Mouse (Mus musculus): Measurements from ENCODE around the gene Nrarp. TPM values are rescaled to one million over a fixed set of nuclear protein-coding genes. Genes with fewer than 3 reads are reported as not detected.

Nrarp gene
- total and polyA plus RNA-seq, 3 experiments, result 0.20 to 3.1 (median 0.35) TPM

- H3K79me2 ChIP-seq (replicated peaks; ENCODE audit: control insufficient read depth, extremely low read depth, insufficient read depth, poor library complexity, severe bottlenecking), result no peaks in the 10 kb centered on the region
- dilution Hi-C loops (cut with MboI; ENCODE audit: extremely low pct_ligation_motif_present, extremely low pct_unique_long_range_greater_than_20kb, low sequenced_read_pairs) (no loop called here), in situ Hi-C loops (cut with MboI; ENCODE audit: low pct_ligation_motif_present, low pct_unique_long_range_greater_than_20kb, low sequenced_read_pairs) (no loop called here)
- H3K9ac ChIP-seq (ENCODE audit: insufficient read depth, low read depth), result no peak overlapping the region
- no peak overlapping the region for H3K4me3 ChIP-seq (replicated peaks in 1 of 3; ENCODE audit: low read depth in 2 of 3, low read length in 2 of 3, poor library complexity in 1 of 3)
- no peak for DNase-seq (ENCODE audit: extremely low read depth)
- TF ChIP-seq TCF12 (IDR thresholded peaks at IDR 0.05; ENCODE audit: low read depth, low read length) (no peak), CHD2 (IDR thresholded peaks at IDR 0.05; ENCODE audit: low read length) (no peak), MYC (IDR thresholded peaks at IDR 0.05; ENCODE audit: low read depth, low read length) (no peak), KAT2A (IDR thresholded peaks at IDR 0.05; ENCODE audit: insufficient replicate concordance, low read length) (no peak), JUND (conservative IDR thresholded peaks at IDR 0.05; ENCODE audit: low read depth, low read length) (no peak), BHLHE40 (IDR thresholded peaks at IDR 0.05; ENCODE audit: low read depth, low read length) (no peak), ETS1 (conservative IDR thresholded peaks at IDR 0.05; ENCODE audit: low read depth, low read length) (no peak), ELF1 (IDR thresholded peaks at IDR 0.05; ENCODE audit: low read depth, low read length) (no peak), E2F4 (IDR thresholded peaks at IDR 0.05; ENCODE audit: insufficient replicate concordance, low read depth, low read length) (no peak), SMC3 (IDR thresholded peaks at IDR 0.05; ENCODE audit: low read depth, low read length) (no peak), MAFK (IDR thresholded peaks at IDR 0.05; ENCODE audit: insufficient replicate concordance, low read length) (no peak), EP300 (IDR thresholded peaks at IDR 0.05; ENCODE audit: low read length) (no peak)
- no peak overlapping the region for H3K4me2 ChIP-seq (ENCODE audit: insufficient read depth, low read depth, poor library complexity, severe bottlenecking)
- peaks cover 55% of the 10 kb centered on the region for H3K27me3 ChIP-seq (replicated peaks)
- H3K36me3 ChIP-seq (replicated peaks in 1 of 2; ENCODE audit: control insufficient read depth in 1 of 2, insufficient read depth in 1 of 2, low read length in 1 of 2), result no peaks in the 10 kb centered on the region
- H3K27ac ChIP-seq (ENCODE audit: insufficient read depth, low read depth), result no peak overlapping the region
- H3K9me3 ChIP-seq (replicated peaks; ENCODE audit: low read length), result no peaks in the 10 kb centered on the region
- H3K4me1 ChIP-seq (ENCODE audit: control insufficient read depth in 1 of 2, insufficient read depth in 2 of 2), result peaks cover 4 to 27% of the 10 kb centered on the region in 2 experiments; a peak in 3 of 4 replicates
Measured at GRCm38 (mm10) chr2:25229582-25229981, 49.0 kb downstream of the Nrarp start.

- Histone ChIP-seq H3K27me3 (replicated peaks) (peaks cover 65% of the 10 kb centered on the region), H3K9ac (ENCODE audit: insufficient read depth, low read depth) (no peak overlapping the region), H3K4me1 (ENCODE audit: control insufficient read depth in 1 of 2, insufficient read depth in 2 of 2) (peaks cover 4 to 25% of the 10 kb centered on the region in 2 experiments; a peak in 3 of 4 replicates), H3K79me2 (replicated peaks; ENCODE audit: control insufficient read depth, extremely low read depth, insufficient read depth, poor library complexity, severe bottlenecking) (no peaks in the 10 kb centered on the region), H3K27ac (ENCODE audit: insufficient read depth, low read depth) (no peak overlapping the region), H3K36me3 (replicated peaks in 1 of 2; ENCODE audit: control insufficient read depth in 1 of 2, insufficient read depth in 1 of 2, low read length in 1 of 2) (no peaks in the 10 kb centered on the region), H3K9me3 (replicated peaks; ENCODE audit: low read length) (no peaks in the 10 kb centered on the region), H3K4me2 (ENCODE audit: insufficient read depth, low read depth, poor library complexity, severe bottlenecking) (no peak overlapping the region), H3K4me3 (replicated peaks in 1 of 3; ENCODE audit: low read depth in 2 of 3, low read length in 2 of 3, poor library complexity in 1 of 3) (no peak overlapping the region)
- dilution Hi-C loops (cut with MboI; ENCODE audit: extremely low pct_ligation_motif_present, extremely low pct_unique_long_range_greater_than_20kb, low sequenced_read_pairs) (no loop called here), in situ Hi-C loops (cut with MboI; ENCODE audit: low pct_ligation_motif_present, low pct_unique_long_range_greater_than_20kb, low sequenced_read_pairs) (no loop called here)
- DNase-seq (ENCODE audit: extremely low read depth), result no peak
- TF ChIP-seq CHD2 (IDR thresholded peaks at IDR 0.05; ENCODE audit: low read length) (no peak), MAZ (IDR thresholded peaks at IDR 0.05; ENCODE audit: low read depth, low read length) (no peak), MXI1 (IDR thresholded peaks at IDR 0.05; ENCODE audit: low read depth, low read length) (no peak), SMC3 (IDR thresholded peaks at IDR 0.05; ENCODE audit: low read depth, low read length) (no peak), POLR2AphosphoS2 (IDR thresholded peaks at IDR 0.05; ENCODE audit: low read depth, low read length) (no peak), PAX5 (IDR thresholded peaks at IDR 0.05; ENCODE audit: low read length) (no peak), USF1 (IDR thresholded peaks at IDR 0.05; ENCODE audit: low read depth, low read length) (no peak), ZC3H11A (IDR thresholded peaks at IDR 0.05; ENCODE audit: low read depth, low read length) (no peak), POLR2A (IDR thresholded peaks at IDR 0.05; ENCODE audit: low read depth, low read length) (no peak), JUN (IDR thresholded peaks at IDR 0.05; ENCODE audit: insufficient read depth, low read depth, low read length) (no peak), CHD1 (IDR thresholded peaks at IDR 0.05; ENCODE audit: low read depth, low read length) (no peak), SIN3A (IDR thresholded peaks at IDR 0.05; ENCODE audit: low read length) (no peak)
Measured at GRCm38 (mm10) chr2:25230581-25230980, 50.0 kb downstream of the Nrarp start.

Data from CH12.LX (cell line).